Mouse (Mus musculus) heart, embryonic 15.5 days (tissue): ENCODE results near the gene Rwdd2a. TPM values are rescaled to one million over a fixed set of nuclear protein-coding genes. Genes with fewer than 3 reads are reported as not detected.

Experiments
- polyA plus RNA-seq: library from polyadenylated mRNA; unstranded; fragments of >200 nt; fragmentation: Nextera tagmentation; extraction: Ambion mirVana; gene quantifications from 2 replicates; pipeline ENCODE4 v1.2.1, GENCODE M21; 2015

The Rwdd2a gene
- polyA plus RNA-seq, 1 experiment from 2014 or later = 3.7 TPM

Other genes starting within 250 kb of the Rwdd2a start
- gene Ube2cbp, start 107.0 kb upstream of the Rwdd2a start, polyA plus RNA-seq = 2.9 TPM in 2 replicates
- 9.9 and 11.0 TPM in 2 replicates for gene Dop1a, start 104.8 kb upstream of the Rwdd2a start, polyA plus RNA-seq
- 17.5 and 22.0 TPM in 2 replicates for gene Pgm3, start 149 bp upstream of the Rwdd2a start, polyA plus RNA-seq
- 27.9 and 32.4 TPM in 2 replicates for gene Me1, start 124.0 kb downstream of the Rwdd2a start, polyA plus RNA-seq
- 46.5 and 56.4 TPM in 2 replicates for gene Prss35, start 171.7 kb downstream of the Rwdd2a start, polyA plus RNA-seq